Mouse (Mus musculus): ENCODE results near the gene B3gnt6.

B3gnt6 gene

DNA sequence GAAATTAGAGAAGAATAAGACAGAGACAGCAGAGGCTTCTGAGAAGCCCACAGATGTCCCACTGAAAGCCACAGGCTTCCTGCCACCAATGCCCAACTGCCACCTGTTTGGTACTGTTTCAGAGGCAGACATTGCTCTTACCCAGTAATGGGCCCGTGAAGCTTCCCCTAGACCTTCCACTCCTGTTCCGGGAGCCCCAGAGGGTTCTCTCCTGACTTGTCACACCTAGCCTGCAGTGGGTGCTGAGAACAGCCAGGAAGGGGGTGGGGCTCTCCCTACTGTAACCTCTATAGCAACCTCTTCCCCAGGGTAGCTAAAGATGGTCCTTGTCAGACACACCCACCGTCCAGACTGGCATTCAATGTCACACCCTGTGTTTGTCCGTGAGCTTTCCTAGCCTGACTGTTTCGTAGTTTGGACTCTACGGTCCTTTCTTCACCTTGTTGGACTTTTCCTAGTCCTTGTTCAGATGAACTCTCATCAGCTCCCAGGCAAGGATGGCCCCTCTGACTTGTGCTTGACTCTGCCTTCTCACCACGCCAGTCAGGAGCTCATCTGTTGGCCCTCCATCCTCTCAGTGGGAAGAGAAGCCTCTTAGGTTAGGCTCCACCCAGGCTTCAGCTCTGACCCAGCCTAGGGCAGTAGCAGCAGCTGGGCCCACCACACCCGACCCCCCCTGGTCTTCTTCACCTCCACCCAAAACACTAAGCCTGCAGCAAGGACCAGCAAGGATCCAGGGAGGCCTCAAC lies 22.8 kb downstream of the B3gnt6 start:
- DNase-seq, result no peak

DNA sequence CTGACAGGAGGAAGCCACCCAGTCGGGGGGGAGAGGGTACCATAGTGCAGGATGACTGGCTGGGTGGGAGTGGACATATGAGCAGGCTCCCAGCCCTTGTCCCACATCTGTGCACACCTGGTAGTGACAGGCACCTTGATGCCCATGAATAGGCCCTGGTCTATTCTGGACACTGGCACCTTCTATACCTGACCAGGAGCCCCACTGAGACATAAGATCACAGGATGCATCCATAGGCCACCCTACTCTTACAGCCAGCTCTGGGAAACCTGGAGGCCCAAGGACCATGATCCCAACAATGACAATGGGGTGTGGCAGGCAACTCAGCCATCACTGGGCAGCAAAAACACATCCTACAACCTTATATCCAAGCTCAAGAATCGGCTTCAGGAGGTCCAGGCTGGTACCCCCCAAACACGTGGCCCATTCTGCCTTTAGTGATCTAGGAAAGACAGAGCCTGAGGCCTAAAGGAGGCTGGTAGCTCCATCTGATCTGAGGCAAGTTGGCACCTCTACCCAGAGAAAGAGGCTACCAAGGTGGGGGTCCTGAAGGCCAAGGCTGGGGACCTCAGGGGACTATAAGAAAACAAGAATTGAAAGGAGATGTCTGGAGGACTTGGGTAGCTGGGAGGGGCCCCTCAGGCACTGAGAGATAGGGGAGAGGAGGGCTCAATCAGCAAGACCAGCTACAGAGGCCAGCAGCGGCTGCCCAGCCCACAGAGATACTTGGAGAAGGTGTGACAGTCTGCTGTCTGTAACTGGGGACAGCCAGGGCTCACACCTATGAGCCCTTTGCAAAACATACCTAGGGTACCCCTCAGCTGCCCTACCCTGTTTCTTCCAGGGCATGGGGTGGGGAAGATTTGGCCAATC lies 24.2 kb downstream of the B3gnt6 start:
- DNase-seq, result no peak

DNA sequence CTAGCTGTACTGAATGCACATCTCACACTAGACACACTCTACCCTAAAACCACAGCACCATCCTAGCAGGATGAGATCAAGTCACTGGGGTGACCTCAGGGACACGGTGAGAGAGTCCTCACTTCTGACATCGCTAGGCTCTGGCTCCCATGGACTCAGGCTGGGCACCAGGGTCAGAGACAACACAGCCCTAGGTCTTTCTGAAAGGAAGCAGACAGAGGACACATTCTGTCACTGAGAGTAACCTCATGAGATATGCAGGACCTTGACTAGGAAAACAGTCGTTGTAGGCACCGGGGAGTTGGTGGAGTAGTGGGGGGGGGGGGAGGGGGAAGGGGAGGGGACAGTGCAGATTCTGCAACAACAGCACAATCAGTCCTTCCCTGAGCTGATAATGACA lies 25.9 kb downstream of the B3gnt6 start:
- DNase-seq, result no peak

DNA sequence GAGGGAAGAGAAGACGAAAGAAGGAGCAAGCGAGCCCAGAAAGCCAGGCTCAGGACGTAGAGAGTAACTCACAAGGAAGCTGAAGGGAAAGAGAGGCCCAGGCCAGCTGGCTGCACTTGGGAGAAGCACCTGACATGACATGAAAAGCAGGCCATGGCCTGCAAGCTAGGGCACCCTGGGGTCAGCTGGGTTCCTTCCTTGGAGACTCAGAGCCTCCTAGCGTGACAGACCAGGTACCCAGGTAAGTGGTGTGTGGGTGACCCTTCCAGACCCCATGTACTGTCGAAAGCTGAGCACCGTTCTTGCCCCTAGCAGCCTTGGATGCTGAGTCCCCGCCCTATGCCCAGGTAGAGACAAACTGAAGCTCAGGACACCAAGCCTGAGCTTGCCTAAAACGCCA lies 26.6 kb downstream of the B3gnt6 start:
- DNase-seq, result no peak

DNA sequence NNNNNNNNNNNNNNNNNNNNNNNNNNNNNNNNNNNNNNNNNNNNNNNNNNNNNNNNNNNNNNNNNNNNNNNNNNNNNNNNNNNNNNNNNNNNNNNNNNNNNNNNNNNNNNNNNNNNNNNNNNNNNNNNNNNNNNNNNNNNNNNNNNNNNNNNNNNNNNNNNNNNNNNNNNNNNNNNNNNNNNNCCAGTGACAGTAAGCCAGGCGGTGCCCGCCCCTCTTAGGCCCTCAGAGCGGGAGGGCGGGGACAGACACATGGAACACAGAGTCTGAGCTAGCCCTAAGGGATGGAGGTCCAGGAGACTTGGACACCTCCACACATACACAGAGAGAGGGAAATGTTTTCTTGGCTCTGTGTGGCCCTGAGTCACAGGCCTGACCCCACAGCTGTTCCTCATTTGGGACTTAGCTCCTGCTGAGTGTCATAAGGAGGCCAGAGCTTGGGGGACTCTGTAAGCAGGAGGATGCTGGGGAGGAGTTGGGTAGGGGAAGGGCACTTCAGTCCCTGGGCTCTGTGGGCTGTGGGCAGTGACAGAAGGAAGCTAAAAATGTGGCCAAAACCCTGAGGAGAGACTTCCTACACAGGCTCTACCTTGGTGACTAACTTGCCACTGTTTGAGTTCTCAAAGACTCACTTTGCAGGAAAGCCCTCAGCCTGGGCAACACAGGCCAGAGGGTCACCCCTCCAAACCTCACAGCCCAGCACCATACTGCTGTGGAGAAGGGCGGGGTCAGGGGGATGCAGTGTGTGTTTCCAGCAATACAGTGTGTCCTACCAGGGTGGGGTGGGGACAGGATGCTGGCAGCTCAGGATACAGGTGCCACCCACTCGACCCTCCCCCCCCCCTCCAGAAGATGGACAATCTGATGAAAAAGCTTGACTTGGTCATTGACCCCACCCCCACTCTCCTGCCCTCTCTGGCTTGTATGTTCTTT lies 27.9 kb downstream of the B3gnt6 start:
- DNase-seq, result no peak

DNA sequence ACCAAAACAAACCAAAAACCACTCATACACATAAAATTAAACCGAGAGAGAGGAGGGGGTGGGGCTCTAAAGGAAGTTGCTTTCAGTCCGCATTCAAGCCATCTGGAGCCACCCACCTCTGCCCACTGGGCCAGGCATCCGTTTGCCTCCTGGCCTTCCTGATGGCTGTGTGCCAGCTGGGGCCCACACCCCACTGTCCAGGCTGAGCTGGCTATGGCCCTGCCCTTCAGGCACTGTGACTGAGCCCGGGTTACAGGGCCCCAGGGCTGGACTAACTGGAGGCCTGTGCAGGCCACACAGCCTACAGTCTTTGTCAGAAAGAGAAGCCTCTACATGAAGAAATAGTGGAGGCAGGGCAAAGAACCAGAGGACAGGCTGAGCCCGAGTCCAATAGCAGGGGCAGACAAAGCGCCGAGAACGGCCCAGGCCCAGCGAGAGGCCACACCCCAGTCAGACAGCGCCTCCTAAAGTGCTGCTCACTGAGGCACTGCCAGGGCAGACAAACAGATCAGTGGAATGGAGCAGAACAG lies 34.2 kb downstream of the B3gnt6 start:
- DNase-seq, result no peak

DNA sequence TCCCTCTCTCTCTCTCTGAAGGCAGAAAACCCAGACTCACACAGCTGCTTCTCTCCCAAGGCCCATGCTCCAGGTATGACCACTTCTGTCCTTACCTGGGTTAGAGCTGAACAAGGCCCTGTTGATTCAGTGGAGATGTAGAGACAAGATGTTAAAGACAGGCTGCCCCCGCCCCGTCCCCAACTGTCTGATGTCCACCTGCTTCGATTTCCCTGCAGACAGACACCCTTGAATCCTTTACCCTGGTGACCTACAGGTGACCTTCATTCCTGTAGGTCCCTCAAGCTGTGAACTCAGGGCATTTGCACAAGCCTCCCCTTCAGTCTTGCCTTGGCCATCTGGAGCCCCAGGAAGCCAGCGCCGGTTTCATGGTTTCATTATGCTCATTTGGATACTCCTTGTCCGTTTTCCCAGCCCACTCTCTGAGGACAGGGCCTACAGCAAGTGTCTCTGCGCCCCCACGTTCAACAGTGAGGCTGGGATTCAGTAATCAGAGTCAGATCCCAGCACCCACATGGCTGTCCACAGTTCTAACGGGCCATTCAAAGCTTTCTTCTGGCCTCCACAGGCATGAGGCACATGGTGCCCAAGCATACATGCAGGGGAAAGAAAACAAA lies 34.8 kb downstream of the B3gnt6 start:
- no peak for DNase-seq

DNA sequence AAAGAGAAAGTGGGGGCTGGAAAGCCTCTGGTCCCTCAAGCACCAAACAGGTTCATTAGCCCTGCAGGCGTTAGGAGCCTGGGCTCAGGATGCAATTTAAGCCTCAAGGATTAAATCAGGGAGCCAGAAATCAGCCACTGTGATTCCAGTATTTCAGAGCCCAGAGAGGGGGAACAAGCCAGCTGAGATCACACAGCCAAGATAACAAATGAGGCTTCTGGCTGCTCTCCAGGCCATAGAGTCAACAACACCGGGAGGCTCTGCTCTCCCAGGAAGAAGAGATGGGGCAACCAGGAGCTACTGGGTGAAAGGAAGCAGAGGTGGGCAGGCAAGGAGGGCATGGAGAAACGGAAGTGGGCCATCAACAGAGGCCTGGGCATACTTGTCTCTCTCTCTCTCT lies 35.6 kb downstream of the B3gnt6 start:
- no peak for DNase-seq

DNA sequence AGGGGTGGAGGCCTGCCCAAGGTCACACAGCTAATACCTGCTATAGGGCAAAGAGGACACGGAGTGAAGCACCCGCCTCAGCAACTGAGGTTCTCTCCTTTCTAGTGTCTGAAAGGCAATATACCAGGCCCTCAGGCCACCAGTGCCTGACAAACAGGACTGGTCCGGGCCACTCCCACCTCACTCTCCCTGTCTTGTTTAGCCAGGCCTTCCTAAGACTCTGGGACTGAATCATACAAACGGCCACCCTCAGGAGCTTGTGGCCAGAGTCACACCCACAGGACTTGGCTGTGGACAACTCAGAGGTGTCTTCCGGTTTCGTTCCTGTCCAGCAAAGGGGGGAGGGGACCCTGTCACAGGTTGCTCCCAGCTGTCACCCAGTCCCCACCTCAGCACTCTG lies 37.0 kb downstream of the B3gnt6 start:
- no peak for DNase-seq

DNA sequence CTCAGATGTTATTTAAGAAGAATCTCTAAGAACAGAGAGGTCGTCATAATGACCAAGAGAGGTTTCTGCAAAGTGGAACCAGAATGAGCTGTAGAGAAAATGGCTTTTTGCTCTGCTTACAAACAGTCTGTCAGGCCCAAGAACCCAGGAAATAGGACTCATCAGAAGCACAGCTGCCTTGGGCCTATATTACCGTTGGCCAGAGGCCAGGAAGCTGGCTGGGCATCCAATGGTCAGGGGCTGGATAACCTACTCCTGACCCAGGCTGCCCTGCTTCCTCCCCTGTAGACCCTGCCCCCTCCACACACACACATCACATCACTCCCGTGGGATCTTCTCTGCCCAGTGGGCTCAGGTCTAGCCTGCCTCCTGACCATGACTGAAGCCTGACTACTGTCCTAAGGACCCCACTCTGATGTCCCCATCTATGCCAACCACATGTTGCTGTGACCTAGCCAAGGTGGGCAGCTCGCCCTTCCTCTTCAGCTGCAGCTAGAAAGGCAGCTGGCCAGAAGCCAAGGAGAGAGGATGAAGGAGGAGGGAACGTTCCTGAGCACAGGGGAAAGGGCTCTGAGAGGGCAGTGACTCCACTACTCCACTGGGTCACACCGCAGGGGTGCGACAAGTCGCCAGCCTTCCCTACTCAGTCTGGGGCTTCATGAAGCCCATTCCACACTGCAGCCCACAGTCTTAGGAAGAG lies 39.1 kb downstream of the B3gnt6 start:
- DNase-seq, result no peak

DNA sequence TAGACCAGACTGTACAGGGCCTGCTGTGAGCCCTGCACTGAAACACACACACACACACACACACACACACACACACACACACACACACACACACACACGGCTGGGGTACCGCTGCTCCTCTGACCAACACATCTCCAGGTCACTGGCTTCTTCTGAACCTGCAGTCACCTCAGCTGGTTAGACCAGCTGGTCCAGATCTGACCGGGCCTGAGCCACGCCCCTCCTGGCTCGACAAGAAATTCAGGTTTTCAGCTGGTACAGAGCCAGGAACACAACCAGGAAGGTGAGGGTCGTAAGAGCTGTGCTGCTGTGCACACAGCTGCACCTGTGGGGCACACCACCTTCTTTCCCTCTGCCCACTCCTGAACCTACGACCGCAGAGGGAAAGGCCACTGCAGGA lies 40.8 kb downstream of the B3gnt6 start:
- DNase-seq, result no peak

DNA sequence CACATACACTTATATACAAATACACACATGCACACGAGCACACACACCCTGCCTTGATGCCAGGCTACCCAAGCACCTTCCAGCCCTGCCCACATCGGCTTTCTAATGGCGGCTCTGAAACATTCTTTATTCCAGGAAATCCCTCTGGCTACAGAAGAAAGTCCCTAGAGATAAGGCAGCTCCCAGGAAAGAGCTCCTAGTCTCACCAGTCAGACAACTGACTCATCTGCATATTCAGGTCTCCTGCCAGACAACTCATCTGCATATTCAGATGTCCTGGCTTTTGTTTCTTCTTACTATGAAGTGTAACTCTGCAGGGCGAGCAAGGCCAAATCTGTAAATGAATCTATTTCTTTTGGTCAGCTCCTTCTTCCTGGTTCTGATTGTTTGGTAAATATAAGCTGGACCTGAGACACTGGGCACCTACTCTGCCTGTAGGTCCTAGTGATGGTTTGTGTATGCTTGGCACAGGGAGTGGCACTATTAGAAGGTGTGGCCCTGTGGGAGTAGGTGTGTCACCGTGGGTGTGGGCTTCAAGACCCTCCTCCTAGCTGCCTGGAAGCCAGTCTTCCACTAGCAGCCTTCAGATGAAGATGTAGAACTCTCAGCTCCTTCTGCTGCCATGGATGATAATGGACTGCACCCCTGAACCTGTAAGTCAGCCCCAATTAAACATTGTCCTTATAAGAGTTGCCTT lies 41.5 kb downstream of the B3gnt6 start:
- no peak for DNase-seq

DNA sequence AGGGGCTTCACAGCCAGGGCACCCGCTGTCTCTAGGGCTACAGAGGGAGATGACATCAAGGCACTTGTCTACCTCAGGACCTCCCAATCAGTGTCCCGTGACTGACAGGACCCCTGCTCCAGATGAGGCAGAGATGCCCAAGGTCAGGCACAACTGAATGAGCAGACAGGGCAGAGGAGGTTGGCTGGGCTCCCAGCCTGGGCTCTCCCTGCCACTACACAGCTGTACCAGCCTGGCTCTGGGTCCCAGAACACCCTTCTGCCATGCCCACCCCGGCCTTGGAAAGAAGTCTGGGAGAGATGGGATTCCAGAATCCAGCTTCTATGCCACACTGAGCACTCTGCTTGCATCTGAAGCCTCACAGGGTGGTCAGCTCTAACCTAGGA lies 43.0 kb downstream of the B3gnt6 start:
- DNase-seq, result no peak

DNA sequence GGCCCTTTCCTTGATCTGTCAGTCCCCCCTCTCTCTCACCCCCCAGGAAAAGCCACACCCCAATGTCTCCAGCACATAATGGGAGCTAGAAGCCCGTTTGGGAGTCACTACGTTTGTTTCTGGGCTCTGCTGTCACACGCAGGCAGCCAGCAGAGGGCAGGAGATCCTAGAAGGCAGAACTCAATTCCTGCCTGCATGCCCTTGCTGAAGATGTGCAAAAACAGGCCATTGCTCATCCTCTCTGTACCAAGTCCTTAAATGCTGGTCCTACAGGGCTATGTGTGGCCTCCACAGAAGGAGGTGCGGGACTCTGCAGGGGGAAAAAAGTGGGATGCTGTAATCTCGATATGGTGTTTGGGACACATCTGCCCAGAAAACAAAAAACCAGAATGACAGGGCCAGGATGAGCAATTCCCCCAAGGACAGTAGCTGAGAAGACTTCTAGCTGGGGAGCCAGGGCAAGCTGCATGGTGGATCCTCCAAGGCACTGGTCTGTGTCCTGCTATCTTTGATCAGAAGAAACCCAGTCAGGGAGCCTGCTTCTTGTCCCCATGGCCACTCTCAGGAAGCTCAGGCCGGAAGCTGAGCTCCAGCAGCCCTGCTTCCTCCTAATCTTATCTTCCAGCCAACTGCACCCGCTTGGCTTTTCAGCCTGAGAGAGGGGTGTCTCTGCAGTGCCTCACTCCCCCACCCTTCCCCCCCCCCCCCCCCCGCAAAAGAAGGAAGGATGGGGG lies 43.6 kb downstream of the B3gnt6 start:
- no peak for DNase-seq

DNA sequence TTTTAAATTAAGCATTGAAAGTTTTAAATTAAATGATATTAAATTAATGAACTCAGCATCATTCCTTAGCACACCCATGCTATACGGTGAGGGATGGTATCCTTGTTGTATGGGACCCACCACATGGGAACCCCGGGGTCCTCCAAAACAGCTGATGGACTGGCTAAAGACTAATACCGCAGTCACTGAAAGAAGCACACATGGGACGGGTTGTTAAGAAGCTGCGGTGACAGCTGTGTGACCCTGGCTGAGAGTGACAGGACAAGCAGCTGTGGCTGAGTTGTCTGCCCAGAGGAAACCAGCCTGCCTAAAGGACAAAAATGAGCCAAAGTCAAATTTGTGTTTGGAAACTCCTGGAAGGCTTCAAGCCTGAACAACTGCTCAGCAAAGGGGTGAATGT lies 45.4 kb downstream of the B3gnt6 start:
- DNase-seq, result no peak

DNA sequence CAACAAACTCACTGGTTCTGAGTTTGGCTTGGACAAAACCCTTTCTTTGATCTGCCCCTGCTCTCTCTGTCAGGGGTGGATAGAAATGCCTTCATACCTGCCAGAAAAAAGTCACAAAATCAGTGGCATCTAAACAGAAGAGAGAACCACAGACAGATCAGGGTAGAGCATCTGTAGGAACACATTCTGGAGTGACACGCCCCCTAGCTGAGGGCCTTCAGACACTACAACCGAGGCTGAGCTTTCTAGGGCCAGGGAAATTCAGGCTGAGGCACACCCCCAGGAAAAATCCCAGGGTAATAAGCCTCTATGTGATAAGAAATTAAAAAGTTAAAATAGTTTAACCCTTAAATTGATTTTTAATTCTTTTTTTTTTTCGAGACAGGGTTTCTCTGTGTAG lies 45.9 kb downstream of the B3gnt6 start:
- no peak for DNase-seq

DNA sequence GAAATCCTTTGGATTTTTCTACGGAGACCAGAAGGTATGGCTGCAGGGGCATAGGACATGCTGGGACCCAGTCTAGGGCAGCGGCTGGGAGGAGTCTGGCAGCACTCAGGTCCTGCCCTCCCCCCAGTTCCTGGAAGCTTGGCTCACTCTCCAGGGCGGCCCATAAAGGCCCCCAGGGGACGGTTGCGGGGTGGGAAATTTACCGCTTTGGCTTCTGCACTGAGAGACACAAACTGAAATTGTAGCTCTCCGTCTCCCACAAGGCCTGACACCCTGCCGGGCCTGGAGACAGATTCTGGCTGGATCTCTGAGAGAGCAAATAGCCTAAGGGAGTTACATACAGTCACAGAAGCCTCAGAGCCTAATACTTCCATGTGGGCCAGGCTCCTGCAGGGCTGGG lies 46.9 kb downstream of the B3gnt6 start:
- no peak for DNase-seq

DNA sequence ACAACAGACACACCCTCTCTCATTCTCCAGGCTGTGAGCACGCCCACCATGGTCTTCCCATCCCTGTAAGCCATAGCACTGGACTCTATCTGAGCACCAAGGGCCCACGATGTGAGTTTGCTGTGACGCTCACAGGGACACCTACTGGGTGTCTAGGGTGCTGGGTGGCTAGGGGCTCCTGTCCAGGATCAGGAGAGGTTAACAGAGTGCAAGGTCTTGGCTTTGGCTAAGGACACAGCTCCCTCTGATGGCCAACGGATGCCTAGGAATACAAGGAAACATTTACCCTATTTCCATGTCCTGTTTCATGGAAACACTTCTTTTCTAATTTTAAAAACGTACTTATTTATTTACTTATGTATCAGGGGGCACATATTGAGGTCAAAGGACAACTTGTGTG lies 48.8 kb downstream of the B3gnt6 start:
- no peak for DNase-seq

DNA sequence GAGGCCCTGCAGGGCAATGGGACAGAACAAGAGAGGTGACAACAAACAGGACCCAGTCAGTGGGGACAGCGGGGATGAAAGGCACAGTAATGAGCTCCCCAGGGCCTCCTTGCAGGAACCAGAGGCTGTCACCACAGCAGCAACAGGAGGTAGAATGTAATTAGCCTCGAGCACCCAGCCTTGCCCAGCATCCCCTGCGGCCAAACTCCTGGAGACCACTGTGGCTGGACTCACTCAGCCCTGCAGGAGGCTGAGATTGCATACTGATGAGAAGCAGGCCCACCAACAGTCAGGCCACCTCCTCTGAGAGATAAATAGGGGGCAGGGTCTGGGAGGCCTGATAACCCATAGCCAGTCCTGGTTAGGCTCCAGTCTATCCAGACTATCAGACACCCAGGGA lies 49.5 kb downstream of the B3gnt6 start:
- no peak for DNase-seq

DNA sequence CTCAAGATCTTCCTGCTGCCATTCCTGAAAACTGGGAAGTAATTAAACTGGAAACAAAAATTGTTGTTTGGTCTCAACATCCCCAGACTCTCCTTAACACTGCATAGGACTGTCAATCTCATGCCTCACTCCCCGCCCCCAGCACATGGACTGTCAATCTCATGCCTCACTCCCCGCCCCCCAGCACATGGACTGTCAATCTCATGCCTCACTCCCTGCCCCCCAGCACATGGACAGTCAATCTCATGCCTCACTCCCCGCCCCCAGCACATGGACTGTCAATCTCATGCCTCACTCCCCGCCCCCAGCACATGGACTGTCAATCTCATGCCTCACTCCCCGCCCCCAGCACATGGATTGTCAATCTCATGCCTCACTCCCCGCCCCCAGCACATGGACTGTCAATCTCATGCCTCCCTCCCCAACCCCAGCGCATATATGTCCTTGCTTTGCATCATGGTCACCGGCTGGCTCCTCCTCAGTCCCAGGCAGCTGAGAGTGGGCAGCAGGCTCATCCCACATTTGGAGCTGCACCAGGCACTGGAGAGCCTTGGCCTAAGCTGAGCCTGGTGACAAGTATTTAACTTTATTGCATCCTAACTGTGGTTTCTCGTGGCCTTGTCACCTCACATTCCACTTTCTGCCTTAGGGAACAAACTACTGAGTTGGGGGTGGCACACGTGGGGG lies 50.4 kb downstream of the B3gnt6 start:
- no peak for DNase-seq

Measured in cerebellum, adult 11-12 months (tissue).